Mouse (Mus musculus) brain, embryonic 14.5 days (tissue): ENCODE measurements around the gene Cd40.

Experiments used
- CTCF ChIP-seq: fragments of 200-500 bp; IDR thresholded peaks from 2 replicates; pipeline ENCODE4 v1.5.1; 2012; ENCODE audit warnings: inconsistent platforms, mild to moderate bottlenecking, moderate library complexity, borderline replicate concordance; ENCODE audit not compliant: insufficient read depth, insufficient read length; ENCODE audit errors: extremely low read depth
- POLR2A ChIP-seq: fragments of 200-500 bp; IDR thresholded peaks from 2 replicates; pipeline ENCODE4 v1.6.1; 2012; ENCODE audit warnings: mild to moderate bottlenecking, inconsistent platforms, borderline replicate concordance; ENCODE audit not compliant: poor library complexity, insufficient read depth, insufficient read length, severe bottlenecking; ENCODE audit errors: extremely low read depth

- no peak for TF ChIP-seq CTCF
- TF ChIP-seq POLR2A = no peak
Observed at GRCm38 (mm10) chr2:165055905-165056304, 478 bp downstream of the Cd40 start.
